Mouse (Mus musculus) kidney, postnatal 25 days (tissue): ENCODE data around the gene Adgrl1.
A peak's percentile ranks its signal among the peaks of the same experiment; 100 is the strongest.

Experiments used
- DNase-seq, 2 experiments: peaks; one replicate each; pipeline ENCODE4 v3.0.0; 2021; ENCODE audit warnings: mixed read lengths in 2 of 2

Gene Adgrl1

GRCm38 (mm10) chr8:83901566-83902485, 1.9 kb downstream of the Adgrl1 start:
- DNase-seq, result peak in 1 of 2 experiments; percentile 35

- DNase-seq, result no peak
These were observed 3.2 kb downstream of the Adgrl1 start for GRCm38 (mm10) chr8:83902961-83903666.

GRCm38 (mm10) chr8:83908583-83908982, 8.7 kb downstream of the Adgrl1 start:
- no peak for DNase-seq

DNA sequence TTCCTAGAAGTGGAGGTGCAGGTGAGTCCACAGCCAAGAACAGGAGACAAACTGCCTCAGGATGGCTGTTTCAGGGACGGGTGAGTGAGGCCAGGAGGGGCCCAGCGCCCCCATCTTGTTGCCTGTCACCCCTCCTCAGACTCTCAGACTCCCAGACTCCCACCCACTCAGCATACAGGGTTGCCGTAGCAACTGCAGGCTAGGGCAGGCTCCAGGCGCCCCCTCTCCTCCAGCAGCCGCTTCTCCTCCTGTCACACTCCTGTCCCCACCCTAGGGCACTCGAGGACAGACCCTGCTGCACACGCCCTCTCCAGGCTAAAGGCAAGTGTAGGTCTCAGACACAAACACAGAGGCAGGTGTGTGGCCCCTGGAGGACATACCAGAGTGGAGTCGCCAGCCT, 9.4 kb downstream of the Adgrl1 start:
- no peak for DNase-seq

- no peak for DNase-seq
These were observed 12.2 kb downstream of the Adgrl1 start for GRCm38 (mm10) chr8:83911809-83912731.

DNA sequence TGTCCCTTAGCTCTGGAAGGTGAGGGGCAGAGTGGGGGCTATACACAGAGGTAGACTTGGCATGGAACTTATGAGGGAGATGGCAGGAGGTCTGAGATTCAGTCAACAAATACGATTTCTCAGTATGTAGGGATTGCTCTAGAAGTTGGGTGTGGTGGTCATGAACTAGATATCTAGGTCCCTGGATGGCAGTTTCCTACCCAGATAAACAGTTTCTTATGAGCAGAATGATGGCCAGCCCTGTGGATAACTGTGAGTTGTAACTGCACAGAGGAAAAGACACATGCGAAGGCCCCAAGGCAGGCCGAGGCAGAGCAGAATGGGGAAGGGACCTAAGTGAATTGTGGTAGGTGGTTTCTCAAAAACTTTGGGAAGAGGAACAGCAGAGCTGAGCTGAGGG, 14.3 kb downstream of the Adgrl1 start:
- DNase-seq, result no peak

DNA sequence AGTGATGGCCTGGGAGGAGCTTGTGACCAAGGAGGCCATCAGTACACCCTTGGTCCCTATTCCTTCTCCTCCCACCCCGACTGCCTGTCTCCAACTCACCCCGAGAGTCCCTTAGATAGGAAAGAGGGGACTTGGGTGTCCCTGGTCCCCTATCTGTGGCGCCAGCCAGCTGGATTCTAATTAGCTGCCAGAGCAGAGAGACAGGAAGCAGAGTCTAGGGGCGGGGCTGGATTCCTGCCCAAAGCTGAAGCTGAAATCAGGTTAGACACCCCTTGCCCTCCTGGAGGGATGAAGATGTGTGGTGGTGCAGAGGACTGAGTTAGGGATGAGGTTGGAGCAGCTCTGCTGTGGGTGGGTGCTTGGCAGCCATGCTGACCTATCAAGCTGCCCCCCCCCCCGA, 15.0 kb downstream of the Adgrl1 start:
- DNase-seq, result peak in 1 of 2 experiments; percentile 25

GRCm38 (mm10) chr8:83916015-83916414, 16.1 kb downstream of the Adgrl1 start:
- no peak for DNase-seq

DNA sequence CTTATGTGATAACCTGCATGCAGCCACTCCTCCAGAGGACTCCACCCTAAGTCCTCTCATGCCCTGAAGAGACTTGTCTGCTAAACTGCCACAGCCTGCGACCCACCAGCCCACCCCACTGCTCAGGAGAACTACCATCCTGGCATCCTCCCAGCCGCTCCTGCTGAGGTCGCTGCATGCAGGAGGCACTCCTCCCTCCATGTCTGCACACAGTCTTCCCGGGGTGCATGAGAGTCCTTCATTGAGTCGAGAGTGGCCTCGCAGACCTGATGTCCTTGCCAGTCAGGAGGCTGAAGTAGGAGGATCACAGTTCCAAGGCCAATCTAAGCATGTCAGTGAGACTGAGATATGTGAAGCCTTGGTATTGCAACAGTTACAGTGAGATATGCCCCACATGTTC, 17.7 kb downstream of the Adgrl1 start:
- no peak for DNase-seq

GRCm38 (mm10) chr8:83921558-83921957, 21.7 kb downstream of the Adgrl1 start:
- DNase-seq, result peak in 1 of 2 experiments; percentile 89

GRCm38 (mm10) chr8:83922727-83923126, 22.8 kb downstream of the Adgrl1 start:
- DNase-seq, result peak in 1 of 2 experiments; percentile 56

GRCm38 (mm10) chr8:83924585-83924984, 24.7 kb downstream of the Adgrl1 start:
- DNase-seq, result peak; percentile 20 to 65

DNA sequence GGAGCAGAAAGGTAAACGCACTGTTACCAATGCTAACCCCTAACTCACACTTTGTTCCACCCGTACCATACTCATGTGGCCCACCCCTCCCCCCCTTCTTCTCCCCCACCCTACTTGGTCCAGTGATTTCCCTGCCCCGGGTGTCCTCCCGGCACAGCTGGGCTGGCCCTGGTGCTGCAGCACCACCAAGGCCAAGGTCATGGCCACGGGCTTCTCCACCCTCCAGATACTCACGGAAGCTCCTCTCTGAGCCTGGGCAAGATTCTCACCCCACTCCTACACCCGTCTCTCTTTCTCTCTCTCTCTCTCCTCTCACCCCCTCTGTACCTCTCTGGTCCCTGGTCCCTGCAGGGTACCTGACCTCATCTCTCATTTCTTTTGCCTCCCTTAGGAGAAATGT, 26.4 kb downstream of the Adgrl1 start:
- peak in 1 of 2 experiments; percentile 73 for DNase-seq

- no peak for DNase-seq
These were observed 34.3 kb downstream of the Adgrl1 start for GRCm38 (mm10) chr8:83934222-83934621.

DNA sequence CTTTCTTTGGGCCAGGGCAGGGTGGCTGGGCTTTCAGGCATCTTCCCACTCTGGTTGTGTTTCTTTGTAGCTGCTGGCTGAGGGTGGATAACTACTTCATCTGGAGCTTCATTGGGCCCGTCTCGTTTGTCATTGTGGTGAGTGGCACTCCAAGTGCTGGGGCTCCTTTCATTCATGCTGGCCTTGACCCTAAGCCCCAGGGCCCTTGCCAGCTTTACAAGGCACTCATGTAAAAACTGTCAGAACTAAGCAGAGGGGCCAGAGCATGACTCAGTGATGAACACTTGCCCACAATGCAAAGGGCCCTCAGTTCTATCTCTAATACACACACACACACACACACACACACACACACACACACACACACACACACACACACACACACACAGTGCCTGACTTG, 35.1 kb downstream of the Adgrl1 start:
- DNase-seq, result no peak

DNA sequence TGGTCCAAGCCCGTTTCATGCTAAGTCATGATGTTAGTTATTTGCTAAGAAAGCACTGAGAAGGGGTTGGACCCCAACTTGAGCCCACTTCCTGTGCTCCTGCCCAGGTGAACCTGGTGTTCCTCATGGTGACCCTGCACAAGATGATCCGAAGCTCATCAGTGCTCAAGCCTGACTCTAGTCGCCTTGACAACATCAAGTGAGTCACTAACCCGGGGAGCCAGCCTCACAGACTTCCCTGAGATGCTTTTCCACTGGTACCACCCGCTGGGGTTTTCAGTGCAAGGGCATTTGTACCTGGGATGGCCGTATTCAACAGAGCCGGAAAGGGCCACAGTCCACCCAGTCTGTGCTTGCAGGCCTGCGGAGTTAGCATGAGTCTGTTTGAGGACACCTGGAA, 35.5 kb downstream of the Adgrl1 start:
- DNase-seq, result no peak

GRCm38 (mm10) chr8:83937645-83938044, 37.7 kb downstream of the Adgrl1 start:
- peak in 1 of 2 experiments; percentile 26 for DNase-seq

GRCm38 (mm10) chr8:83938330-83938729, 38.4 kb downstream of the Adgrl1 start:
- DNase-seq, result peak in 1 of 2 experiments; percentile 29

DNA sequence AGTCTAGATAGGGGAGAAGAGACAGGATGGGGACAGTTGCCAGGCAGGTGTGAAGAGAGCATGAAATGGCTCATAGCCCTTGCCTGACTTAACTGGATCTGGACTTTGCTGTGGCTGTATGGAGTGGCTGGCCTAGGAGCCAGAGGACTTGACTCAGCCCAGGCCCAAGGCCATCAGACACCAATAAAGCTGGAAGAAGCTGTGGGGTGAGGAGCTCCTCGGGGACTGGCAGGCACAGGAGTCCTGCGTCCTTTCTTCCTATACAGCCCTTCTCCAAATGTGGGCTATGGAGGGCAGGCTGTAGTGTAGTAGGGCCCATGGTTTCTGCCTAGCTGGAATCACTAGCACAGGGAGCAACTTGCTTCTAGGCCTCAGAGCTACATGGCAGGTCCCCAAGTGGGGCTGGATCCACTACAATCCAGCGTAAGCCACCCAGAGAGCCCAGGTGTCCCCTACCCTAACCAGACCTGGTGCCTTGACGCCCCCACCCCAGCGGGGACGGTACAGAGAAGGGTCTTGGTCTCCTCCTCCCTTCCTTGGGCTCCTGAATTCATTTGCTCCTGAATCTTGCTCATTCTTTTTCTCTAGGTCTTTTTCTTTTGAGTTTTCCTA, 41.3 kb downstream of the Adgrl1 start:
- DNase-seq, result no peak

- no peak for DNase-seq
These were observed 42.5 kb downstream of the Adgrl1 start for GRCm38 (mm10) chr8:83942446-83942845.

DNA sequence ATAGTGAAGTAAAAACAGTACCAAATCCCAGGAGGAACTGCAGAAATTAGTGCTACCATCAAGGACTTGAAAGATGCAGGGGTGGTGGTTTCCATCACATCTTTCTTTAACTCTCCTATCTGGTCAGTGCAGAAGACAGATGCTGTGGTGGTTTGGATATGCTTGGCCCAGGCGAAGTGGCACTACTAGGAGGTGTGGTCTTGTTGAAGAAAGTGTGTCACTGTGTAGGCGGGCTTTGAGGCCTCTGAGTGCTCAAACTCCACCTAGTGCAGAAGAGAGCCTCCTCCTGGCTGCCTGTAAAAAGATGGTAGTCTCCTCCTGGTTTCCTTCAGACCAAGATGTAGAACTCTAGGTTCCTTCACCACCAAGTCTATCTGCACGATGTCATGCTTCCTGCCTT, 45.6 kb downstream of the Adgrl1 start:
- DNase-seq, result no peak

DNA sequence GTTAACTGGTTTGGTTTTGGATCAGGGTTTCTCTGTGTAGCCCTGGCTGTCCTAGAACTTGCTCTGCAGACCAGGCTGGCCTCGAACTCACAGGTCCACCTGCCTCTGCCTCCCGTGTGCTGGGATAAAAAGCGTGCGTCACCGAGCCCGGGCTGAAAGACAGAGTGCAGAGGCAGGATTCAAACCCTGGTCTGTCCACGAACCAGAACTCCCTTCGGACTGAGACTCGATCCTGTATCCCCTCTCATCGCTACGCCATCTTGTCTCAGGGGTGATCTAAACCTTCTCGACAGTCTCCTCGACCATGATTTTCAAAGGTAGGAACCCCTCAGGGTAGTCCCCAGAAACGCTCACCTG, 54.8 kb downstream of the Adgrl1 start:
- peak in 1 of 2 experiments; percentile 42 for DNase-seq
